Comparison of ENCODE assay signal across 8 mouse cellular contexts in genomic region chr1:74387386-74387988, GRCm38 (mm10). TPM values are rescaled to one million over a fixed set of nuclear protein-coding genes. Genes with fewer than 3 reads are reported as not detected.
DNase-seq lines count a peak whose midpoint lies in the region; ATAC-seq and TF ChIP-seq lines count a peak whose summit lies in the region.

No protein-coding gene starts in this region.

- peaks cover 29% of the 10 kb centered on the region for H3K4me1 ChIP-seq in testis, adult 2 months (ENCODE audit: control insufficient read depth, insufficient read depth, low read length)
- H3K4me1 ChIP-seq in liver, embryonic 11.5 days (replicated peaks; ENCODE audit: control insufficient read depth, insufficient read depth, low read length), result peaks cover 38% of the 10 kb centered on the region

- H3K4me3 ChIP-seq in testis, adult 2 months (ENCODE audit: control insufficient read depth, low read depth, low read length), result peak overlapping the region; percentile 86
- peak overlapping the region; percentile 59 for H3K4me3 ChIP-seq in liver, embryonic 11.5 days (ENCODE audit: low read depth, low read length)

- peak overlapping the region; percentile 65 for H3K4me2 ChIP-seq in liver, embryonic 11.5 days

- H3K27me3 ChIP-seq in testis, adult 2 months (ENCODE audit: control insufficient read depth, insufficient read depth, low read length), result no peaks in the 10 kb centered on the region
- no peaks in the 10 kb centered on the region for H3K27me3 ChIP-seq in liver, embryonic 11.5 days (replicated peaks; ENCODE audit: control insufficient read depth, insufficient read depth, low read length)

- peak overlapping the region; percentile 82 for H3K9ac ChIP-seq in liver, embryonic 11.5 days (ENCODE audit: low read depth, low read length)

- no peak for ATAC-seq in liver, embryonic 11.5 days (replicated peaks; ENCODE audit: low FRiP score)
- ATAC-seq in monocyte, adult 5-6 weeks (replicated peaks; ENCODE audit: insufficient number of reproducible peaks, low FRiP score, low TSS enrichment, poor library complexity, severe bottlenecking), result no peak

- 44% methylated on average over 15 of the region's 15 CpGs for WGBS in liver, embryonic 11.5 days

- peak overlapping the region; percentile 93; the same call in 1 of the 2 replicates for H3K27ac ChIP-seq in testis, adult 2 months (ENCODE audit: control insufficient read depth, insufficient read depth, low read depth, low read length)
- peak overlapping the region; percentile 78 for H3K27ac ChIP-seq in liver, embryonic 11.5 days (ENCODE audit: low read depth, low read length)

- no peaks in the 10 kb centered on the region for H3K9me3 ChIP-seq in liver, embryonic 11.5 days (ENCODE audit: control insufficient read depth, low read length)

- DNase-seq in cerebellum, adult 9-11 months, result peak; percentile 65
- DNase-seq in cerebellum, postnatal 10 days, result no peak
- no peak for DNase-seq in testis, postnatal 10 days (ENCODE audit: low spot score)
- DNase-seq in liver, embryonic 11.5 days (ENCODE audit: low spot score), result no peak
- no peak for DNase-seq in spleen, adult 18-20 months
- DNase-seq in layer of hippocampus, postnatal 25 days (ENCODE audit: extremely low spot score in 1 of 2, low spot score in 1 of 2), result no peak

- H3K36me3 ChIP-seq in testis, adult 2 months (ENCODE audit: control insufficient read depth, insufficient read depth, low read length), result no peaks in the 10 kb centered on the region
- H3K36me3 ChIP-seq in liver, embryonic 11.5 days (ENCODE audit: control insufficient read depth, insufficient read depth, low read length), result no peaks in the 10 kb centered on the region

- TF ChIP-seq CTCF in testis, adult 2 months (IDR thresholded peaks at IDR 0.05; ENCODE audit: control insufficient read depth, insufficient read depth, insufficient replicate concordance, low read depth, low read length), result no peak

- no peak for TF ChIP-seq POLR2A in testis, adult 2 months (IDR thresholded peaks at IDR 0.05; ENCODE audit: control insufficient read depth, low read depth, low read length)

RNA-seq across cellular contexts. Expression of gene Ctdsp1, which starts 3.8 kb away (rescaled TPM):
- 12.1 and 13.6 TPM in 2 replicates for polyA plus RNA-seq in testis, adult 2 months (2012; rRNA removed)
- polyA plus RNA-seq in liver, embryonic 11.5 days (2014; fragmentation: Nextera tagmentation; extraction: Ambion mirVana), result 65.2 and 71.1 TPM in 2 replicates
- 31.8 to 64.2 TPM (median 34.4 TPM) in 3 replicates for total RNA-seq in monocyte, adult 5-6 weeks (2017)
- 10 to 100 TPM; 32.2 to 34.1 TPM for total RNA-seq in layer of hippocampus, postnatal 25 days (2021)

RNA-seq across cellular contexts. Expression of gene Slc11a1, which starts 12.5 kb away (rescaled TPM):
- polyA plus RNA-seq in testis, adult 2 months (2012; rRNA removed), result 3.0 and 3.1 TPM in 2 replicates
- 10.0 and 10.4 TPM in 2 replicates for polyA plus RNA-seq in liver, embryonic 11.5 days (2014; fragmentation: Nextera tagmentation; extraction: Ambion mirVana)
- 180 to 306 TPM (median 249 TPM) in 3 replicates for total RNA-seq in monocyte, adult 5-6 weeks (2017)
- total RNA-seq in layer of hippocampus, postnatal 25 days (2021), result 1 to 10 TPM; 1.7 to 4.2 TPM

RNA-seq across cellular contexts. Expression of gene Vil1, which starts 21.7 kb away (rescaled TPM):
- polyA plus RNA-seq in testis, adult 2 months (2012; rRNA removed), result 0.09 and 0.22 TPM in 2 replicates
- polyA plus RNA-seq in liver, embryonic 11.5 days (2014; fragmentation: Nextera tagmentation; extraction: Ambion mirVana), result 0.88 and 0.94 TPM in 2 replicates
- total RNA-seq in monocyte, adult 5-6 weeks (2017), result 0.87 to 1.9 TPM in 2 of 3 replicates, not detected in the other
- 1 to 10 TPM in 1 of 2 experiments, under 1 TPM in 1; 0.52 to 1.1 TPM for total RNA-seq in layer of hippocampus, postnatal 25 days (2021)

RNA-seq across cellular contexts. Expression of gene Catip, which starts 25.6 kb away (rescaled TPM):
- polyA plus RNA-seq in testis, adult 2 months (2012; rRNA removed), result 22.0 and 25.9 TPM in 2 replicates
- polyA plus RNA-seq in liver, embryonic 11.5 days (2014; fragmentation: Nextera tagmentation; extraction: Ambion mirVana), result 0.21 TPM in 1 of 2 replicates, not detected in the other
- total RNA-seq in monocyte, adult 5-6 weeks (2017), result 0.29 to 3.3 TPM (median 0.96 TPM) in 3 replicates
- 1 to 10 TPM; 1.0 to 1.1 TPM for total RNA-seq in layer of hippocampus, postnatal 25 days (2021)

Comparison
In these comparisons a context has a peak if more than half of its experiments do, and no peak if none do; other contexts are left out.
1. RNA of gene Slc11a1, which starts 12.5 kb away (total RNA-seq): 180 to 306 TPM in monocyte, adult 5-6 weeks; 1.7 to 4.2 TPM in layer of hippocampus, postnatal 25 days; every median in the first group is over 10 times any median in the second.